Mouse (Mus musculus): ENCODE results near the gene Ap3m1. TPM values are rescaled to one million over a fixed set of nuclear protein-coding genes. Genes with fewer than 3 reads are reported as not detected.
A peak's percentile ranks its signal among the peaks of the same experiment; 100 is the strongest.
"Not testable (repeated sequence)": the region's sequence is repeated elsewhere in the genome, so short reads cannot be mapped to it uniquely, and the experiment has no call there.

Ap3m1 gene
- 10 to 100 TPM; 63.6 to 75.8 TPM for polyA plus RNA-seq (2017; shearing (Covaris generic))

DNA sequence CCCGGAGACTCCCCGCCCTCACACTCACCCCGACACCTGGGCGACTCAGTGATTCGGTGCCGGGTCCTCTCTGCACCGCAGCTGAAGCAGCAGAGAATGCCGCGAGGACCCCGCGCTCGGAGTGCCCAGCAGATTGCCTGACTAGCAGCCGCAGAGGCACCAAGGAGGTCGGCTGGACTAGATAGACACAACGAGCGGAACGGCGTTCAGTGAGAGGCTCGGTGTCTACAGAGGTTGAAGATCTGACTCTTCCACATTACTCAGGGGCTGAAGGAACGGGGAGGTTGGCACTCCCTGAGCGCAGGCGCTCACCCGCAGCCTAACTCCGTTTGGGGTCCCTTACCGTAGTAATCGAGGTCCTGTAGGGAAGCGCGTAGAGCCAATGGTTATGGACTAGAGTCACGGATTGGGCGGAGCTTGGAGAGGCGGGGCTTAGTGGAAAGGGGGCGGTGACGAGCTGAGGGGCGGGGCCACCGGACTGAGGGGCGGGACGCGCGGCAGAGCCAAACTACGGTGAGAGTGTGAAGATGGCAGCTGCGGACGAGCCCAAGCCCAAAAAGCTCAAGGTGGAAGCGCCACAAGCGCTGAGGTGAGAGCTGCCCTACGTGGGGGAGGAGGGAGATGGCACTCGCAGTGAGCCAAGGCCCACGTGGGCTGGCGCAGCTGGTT, at the start of gene Ap3m1, which contains the start of gene Adk:
TSS of gene Ap3m1 (minus strand) at position 397 of the 669 bp plus-strand sequence.
TSS of gene Adk (plus strand) at position 463 of the 669 bp plus-strand sequence.
- ATAC-seq = peak; percentile 89

DNA sequence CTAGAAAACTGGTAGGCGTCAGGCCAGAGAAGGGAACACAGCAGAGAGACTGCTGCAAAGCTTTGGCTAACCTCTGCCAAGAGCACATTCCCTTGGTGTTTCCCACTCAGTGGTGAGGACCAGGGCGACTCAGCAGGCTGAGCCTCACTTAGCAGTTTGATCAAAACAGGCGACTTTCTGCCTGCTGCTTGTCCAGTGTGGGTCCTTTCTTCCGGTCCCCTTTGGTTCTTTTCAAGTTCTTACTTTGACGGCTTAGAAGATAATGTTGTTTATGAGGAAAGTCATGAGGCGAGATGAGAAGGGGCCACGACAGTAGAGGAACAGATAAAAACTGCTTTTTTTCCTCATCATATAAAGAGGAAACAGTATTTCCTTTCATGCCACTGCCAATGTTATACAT, 49.3 kb upstream of the Ap3m1 start:
- peak; percentile 56 for ATAC-seq

- ATAC-seq = no peak
Observed at GRCm38 (mm10) chr14:21100876-21101275, 48.6 kb upstream of the Ap3m1 start.

DNA sequence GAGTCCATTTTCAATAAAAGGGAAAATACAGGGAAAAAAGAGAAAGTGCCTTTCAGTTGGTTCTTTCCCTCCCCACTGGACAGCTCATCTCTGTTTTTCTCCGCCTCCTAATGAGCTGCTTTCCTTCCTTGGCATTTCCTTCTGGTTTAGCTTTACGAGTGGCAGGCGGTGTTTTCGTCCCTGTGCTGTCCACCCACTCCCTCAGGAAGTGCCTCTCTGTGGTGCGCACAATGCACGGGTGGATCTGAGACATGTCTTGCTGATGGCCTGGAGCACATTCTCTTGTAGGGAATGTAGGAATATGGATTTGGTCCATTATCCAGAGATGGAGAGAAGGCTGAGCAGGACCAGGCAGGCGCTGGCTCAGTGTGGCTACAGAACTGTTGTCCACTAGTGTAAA, 47.1 kb upstream of the Ap3m1 start:
- ATAC-seq = no peak

DNA sequence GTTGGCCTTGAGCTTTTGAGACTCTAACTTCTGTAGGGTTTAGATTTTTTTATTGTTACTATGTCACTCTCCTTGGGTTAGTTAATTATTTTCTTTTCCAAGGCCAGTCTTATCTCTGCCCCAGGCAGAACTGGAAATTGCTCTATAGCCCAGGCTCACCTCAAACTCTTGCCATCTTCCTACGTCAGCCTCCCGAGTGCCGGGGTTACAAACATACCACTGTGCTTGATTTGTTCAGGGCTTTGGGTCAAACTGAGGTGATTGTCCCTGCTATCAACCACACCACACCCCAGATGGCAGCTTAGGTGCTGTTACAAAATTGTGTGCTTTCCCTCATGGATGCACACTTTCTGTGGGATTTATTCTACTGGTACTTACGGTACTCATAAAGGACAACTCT, 44.4 kb upstream of the Ap3m1 start:
- ATAC-seq = no peak

DNA sequence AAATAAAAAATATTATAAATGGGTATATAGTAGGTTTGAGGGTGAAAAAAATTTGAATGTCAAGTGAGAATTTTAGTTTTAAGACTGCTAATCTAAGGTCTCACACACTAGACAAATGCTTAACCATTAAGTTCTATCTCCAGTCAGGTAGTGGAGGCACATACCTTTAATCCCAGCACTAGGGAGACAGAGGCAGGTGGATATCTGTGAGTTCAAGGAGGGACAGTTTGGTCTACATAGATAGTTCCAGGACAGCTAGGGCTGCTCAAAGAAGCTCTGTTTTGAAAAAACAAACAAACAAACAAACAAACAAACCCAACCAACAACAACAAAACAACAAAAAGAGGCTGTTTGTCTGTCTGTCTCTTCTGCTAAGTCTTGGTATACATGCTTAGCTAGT, 44.0 kb upstream of the Ap3m1 start:
- ATAC-seq = no peak

GRCm38 (mm10) chr14:21094161-21094560, 41.9 kb upstream of the Ap3m1 start:
- ATAC-seq = not testable (repeated sequence)

DNA sequence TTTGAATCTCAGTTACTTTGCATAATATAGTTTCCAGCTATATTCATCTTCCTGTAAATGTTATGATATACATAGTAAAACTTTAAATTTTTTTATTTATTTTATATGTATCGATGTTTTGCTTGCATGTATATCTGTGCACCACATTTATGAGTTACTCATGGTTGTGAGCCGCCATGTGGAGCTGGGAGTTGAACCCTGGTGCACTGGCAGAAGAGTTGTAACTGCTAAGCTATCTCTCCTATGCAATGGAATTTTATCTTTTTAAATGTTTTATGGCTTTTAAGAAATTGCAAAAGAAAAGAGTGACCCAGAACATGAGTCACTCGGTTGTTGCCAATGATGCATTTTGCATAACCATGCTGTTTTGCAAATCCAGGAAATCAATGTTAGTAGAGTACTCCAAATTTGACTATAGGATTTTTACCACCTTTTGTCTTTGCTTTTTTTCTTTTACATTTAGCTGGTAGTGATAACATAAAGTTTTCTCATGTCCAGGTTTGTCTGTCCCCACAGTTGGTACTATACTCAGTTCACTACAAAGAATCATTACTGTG, 38.7 kb upstream of the Ap3m1 start:
- no peak for ATAC-seq

DNA sequence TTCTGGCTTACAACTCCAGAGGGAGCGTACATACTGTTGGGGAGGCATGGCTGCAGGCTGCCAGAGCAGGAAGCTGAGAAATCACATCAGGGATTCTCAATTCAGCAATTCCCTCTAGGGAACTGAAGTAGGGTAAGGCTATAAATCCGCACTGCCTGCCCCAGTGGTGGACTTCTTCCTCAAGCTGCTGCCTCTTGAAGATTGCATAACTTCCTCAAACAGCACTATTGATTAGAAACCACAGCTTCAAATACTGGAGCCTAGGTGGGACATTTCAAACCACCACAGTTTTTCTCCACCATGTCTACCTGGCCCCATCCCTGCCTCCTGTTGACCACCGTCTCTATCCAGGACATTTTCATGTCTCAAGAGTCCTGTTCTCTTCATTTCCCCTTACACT, 38.1 kb upstream of the Ap3m1 start:
- ATAC-seq = no peak

DNA sequence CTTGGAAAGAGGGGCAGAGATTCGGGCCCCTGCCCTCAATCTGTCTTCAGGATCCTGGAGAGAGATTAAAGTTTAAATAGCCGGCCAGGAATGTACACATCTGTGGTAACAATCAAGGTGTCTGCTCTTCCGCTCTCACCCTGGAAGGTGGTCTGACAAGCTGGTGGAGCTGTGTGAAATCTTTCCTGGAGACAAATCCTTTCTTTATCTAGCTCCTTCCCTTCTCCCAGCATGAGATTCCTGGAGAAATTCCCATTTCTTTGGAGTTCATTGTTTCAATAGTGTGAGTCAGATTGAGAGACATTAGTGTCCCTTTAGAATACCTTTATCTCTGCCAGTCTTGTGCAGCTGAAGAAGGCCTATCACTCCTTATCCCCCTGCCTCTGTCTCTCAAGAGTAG, 36.4 kb upstream of the Ap3m1 start:
- ATAC-seq = no peak

DNA sequence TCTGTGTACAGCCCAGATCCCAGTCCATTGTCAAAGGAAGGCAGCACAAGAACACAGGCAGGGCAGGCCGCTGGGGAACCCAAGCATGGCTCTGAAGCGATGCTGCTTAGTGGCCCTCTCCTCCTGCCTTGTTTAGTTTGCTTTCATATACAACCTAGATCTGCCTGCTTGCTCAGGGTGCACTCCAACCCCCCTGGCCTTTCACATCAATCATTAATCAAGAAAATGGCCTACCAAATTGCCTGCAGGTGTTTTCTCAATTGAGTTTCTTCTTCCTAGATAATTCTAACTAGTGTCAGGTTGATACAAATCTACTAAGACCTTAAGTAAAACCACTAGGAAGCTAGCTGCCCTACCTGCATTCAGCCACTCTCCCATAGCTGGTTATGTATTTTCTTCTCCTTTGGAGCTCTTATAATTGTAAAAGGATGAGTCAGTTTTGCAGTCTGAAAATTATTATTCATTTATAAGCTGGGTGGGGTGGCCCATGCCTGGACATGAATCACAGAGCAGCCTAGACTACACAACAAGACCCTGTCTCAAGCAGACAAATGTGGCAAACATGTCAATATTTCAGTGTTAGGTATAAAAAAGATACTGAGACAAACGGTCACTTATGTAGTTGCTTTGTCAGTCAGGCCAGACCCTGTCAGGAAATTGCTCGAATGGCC, 35.2 kb upstream of the Ap3m1 start:
- ATAC-seq = no peak

DNA sequence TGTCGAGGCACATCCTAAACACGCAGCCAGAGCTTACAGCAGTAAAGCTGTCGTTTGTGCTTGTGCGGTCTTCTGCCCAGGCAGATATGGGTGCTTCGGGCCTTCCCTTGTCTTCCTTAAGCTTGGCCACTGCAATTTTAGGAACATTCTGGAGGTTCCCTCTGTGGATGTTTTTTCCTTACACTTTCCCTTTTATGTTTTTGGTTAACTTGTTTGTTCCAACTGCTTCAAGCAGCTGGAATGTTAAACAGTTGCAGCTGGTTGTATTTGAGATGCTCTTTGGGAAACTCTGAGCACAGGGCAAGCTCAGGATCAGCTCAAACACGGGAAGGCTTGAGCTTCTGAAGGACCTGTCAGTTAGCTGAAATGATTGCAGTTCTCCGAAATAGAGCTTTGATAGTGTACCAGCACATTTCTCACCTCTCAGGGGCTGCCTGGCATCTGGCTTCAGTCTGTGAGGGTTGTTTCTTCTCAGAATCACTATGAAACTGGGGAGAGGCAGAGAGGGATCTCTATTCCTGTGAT, 34.6 kb upstream of the Ap3m1 start:
- ATAC-seq = no peak

DNA sequence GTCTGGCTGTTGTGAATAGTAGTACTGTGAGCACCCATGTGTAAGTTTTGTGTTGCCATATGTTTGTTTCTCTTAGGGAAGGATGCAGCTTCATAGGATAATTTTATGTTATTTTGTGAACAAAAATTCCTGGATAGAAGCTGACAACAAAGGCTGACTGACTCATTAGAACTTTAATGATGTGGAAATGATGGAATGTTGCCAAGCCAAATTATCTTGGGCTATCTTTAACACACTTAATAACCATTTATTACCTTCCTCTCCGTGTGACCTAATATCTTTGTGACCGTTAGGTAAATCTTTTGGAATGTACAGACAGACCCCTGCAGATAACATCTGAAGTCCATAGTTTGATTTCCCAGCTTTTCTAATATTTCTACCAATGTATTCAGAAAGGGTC, 33.8 kb upstream of the Ap3m1 start:
- no peak for ATAC-seq

GRCm38 (mm10) chr14:21085666-21086065, 33.4 kb upstream of the Ap3m1 start:
- ATAC-seq = no peak

DNA sequence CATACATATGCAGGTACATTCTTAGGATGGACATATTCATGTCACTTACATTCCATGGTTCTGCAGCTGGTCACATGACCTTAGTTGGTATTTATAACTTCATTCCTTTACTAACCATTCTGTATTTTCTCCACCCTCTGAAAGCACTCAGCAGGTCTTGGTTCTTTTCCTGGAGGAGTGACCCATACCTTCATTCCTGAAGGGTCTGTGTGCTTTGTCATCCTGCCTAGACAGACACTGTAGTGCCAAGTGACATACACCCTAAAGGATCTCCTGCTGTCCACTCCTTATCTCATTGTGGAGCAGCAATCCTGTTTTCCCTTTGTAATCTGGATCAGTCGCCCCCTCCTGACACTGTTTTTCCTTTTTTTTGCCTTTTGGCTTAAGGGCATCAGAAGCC, 30.5 kb upstream of the Ap3m1 start:
- ATAC-seq = no peak

DNA sequence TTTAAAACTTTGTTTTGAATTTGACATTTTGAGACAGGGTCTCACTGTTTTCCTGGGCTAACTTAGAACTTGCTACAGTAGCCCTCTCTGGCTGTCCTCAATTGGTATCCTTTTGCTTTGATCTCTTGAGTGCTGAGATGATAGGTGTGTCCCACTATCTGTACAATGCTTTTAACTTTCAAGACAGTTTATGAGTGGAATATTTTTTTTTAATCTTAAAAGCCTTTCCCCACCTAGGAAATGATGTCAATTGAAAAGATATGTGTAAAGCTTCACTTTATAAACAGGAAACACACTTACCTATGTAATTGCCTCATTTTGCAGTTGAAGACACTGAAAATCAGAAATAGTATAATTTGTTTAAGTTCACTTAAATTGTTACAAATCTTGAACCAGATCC, 26.2 kb upstream of the Ap3m1 start:
- ATAC-seq = peak; percentile 37

DNA sequence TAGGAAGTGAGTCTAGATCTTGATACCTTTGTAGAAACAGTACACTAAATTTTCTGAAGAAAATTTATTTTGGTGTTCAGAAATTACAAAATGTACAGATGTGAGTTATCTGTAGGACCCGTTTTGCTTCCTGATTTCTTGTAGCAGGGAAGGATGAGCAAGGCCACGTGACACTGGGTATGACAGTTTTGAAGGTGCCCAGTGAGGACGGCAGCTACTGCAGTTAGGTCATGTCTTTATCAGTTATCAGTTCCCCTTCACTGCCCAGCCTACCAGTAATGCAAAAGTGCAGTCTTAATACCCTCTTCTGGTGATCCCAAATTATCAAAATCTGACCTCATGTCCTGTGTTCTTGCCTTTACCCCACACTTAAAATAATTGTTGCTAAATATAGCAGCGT, 25.6 kb upstream of the Ap3m1 start:
- no peak for ATAC-seq

DNA sequence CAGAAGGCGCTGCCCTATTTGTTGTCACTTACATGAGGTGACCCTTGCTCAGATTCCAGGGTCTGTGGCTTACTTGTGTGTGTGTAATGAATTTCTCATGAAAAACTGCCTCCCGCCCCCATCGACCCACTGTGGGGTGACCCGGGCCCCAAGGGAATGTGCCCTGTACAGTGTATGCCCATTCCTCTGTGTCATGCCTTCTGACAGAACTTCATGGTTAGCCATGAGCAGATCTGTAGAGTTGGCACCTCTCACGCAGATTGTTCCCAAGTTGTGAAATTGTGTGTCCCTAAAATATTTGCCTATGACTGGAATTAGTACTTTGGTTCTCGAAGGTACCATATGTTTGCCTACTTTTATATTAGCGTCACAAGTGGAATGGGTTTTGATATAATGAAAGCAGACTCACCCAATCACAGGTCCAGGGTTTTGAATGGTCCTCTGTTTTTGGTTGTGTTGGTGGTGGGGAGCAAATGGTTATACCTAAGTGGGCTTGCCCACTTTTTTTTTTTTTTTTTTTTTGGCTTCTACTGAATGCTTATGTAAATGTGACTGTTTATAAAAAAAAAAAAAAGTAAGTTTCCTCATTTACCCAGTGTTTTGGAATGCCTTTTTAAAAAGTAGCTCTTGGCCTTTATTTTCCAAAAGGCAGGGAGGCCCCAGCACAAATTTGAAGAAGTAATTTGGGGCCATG, 24.3 kb upstream of the Ap3m1 start:
- peak; percentile 2 for ATAC-seq

DNA sequence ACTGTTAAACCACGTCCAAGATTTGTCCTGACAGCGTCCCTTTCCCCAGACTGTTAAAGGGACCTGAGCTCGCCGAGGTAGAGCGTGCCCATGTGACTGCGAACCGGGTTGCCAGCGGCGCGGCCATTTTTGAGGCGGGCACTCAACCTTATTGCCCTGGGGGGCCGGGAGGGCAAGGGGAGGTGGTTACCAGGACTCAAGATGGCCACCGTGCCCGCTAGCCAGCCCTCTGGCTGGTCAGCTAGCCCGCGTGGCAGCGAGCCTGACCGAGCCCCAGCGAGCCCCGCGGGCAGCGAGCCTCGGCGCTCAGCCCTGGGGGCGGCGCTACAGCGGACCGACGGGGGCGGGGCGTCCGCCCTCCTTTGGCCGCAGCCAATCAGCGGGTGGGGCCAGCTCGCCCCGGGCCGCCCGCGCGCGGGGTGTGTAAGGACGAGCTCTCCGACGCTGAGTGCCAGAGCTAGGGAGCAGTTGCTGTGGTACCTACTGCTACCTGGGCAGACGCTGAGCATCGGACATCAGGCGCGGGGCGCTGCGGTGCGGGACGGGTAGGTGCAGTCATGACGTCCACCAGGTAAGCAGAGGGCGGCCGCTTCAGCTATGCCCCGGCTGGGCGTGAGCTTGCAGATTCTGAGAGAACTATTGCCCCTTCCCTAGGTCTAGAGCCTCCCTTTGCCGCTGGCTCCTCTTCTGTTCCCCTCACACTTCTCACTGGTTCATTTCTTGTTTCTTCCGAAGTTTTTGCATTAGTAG, 23.6 kb upstream of the Ap3m1 start:
- peak; percentile 91 for ATAC-seq

DNA sequence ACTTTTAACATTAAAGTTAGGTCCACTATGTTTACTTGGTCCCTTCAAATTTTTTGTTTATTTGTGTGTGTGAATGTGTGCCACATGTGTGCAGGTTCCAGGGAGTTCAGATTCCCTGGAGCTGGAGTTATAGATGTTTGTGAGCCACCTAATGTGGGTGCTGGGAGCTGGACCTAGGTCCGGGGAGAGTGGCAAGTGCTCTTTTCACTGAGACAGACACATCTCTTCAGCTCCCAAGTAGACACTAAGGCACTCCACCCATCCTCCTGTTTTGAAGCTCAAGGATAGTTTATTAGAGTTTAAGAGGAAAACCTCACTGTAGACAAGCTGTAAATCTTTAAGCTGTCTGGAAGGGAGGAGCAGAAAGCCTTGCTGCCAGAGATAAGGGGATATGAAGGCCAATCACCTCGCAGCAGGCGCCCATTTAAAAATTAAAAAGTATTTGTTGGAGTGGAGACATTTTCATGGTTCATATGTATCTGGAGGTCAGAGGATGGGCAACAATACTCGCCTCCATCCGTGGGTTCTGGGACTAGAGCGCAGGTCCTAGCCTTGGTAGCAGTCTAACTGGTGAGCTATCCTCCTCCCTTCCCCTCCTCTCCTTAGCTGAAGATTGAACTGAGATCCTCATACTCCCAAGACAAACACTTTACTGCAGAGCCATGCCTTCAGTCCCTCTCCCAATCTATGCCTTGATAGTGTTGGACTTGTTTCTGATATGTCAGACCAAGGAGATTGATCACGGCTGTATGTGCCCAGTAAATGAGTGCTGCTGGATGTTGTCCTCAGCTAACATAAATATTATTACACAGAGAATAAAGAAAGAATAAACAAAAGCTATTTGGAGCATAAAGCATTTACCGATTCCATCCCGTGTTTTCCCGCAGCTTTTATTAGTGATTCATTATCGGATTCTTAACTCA, 22.4 kb upstream of the Ap3m1 start:
- no peak for ATAC-seq

GRCm38 (mm10) chr14:21073981-21074380, 21.7 kb upstream of the Ap3m1 start:
- ATAC-seq = no peak
